Mouse (Mus musculus): ENCODE results near the gene Vcam1. TPM values are rescaled to one million over a fixed set of nuclear protein-coding genes. Genes with fewer than 3 reads are reported as not detected.

The Vcam1 gene
- polyA plus RNA-seq, 1 experiment from 2014 or later, result 70.0 TPM

DNA sequence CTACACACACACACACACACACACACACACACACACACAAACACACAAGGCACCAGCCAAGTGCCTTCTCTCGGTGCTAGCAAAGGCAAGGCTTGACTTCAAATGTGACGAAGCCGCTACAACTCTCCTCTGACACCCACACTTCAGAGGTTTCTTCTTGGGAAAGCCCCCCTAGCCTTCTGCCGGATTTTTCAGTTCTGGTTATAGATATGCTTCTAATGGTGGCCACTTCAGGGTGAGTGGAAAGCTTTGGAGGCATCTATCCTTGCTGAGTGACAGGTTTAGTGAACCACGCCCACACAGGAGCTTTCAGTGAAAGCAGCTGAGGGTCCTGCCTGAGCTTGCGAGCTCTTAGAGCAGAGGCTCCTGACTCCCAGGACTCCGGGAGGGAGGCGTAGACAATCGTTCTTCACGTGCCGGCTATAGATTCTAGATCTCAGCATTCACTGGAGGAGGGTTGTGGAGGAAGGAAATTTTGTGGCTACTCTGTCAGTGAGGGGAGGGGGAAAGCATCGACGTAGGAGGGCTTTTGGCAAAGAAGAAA is 28.0 kb upstream of the Vcam1 start:
- ATAC-seq (ENCODE audit: insufficient number of reproducible peaks, insufficient read depth, low FRiP score, low read depth), result no peak
- Histone ChIP-seq H3K9me3 (ENCODE audit: control insufficient read depth, low read depth, low read length) (no peaks in the 10 kb centered on the region), H3K4me2 (replicated peaks; ENCODE audit: low read depth, low read length) (no peak overlapping the region), H3K4me3 (ENCODE audit: low read depth, low read length) (no peak overlapping the region), H3K36me3 (ENCODE audit: control insufficient read depth, insufficient read depth, low read length) (no peaks in the 10 kb centered on the region), H3K9ac (replicated peaks; ENCODE audit: low read depth, low read length) (no peak overlapping the region), H3K27ac (ENCODE audit: low read length) (no peak overlapping the region), H3K4me1 (ENCODE audit: control insufficient read depth, insufficient read depth, low read length) (no peaks in the 10 kb centered on the region), H3K27me3 (ENCODE audit: control insufficient read depth, insufficient read depth, low read length) (no peaks in the 10 kb centered on the region)
- 50% methylated on average over 13 of the region's 13 CpGs for WGBS

DNA sequence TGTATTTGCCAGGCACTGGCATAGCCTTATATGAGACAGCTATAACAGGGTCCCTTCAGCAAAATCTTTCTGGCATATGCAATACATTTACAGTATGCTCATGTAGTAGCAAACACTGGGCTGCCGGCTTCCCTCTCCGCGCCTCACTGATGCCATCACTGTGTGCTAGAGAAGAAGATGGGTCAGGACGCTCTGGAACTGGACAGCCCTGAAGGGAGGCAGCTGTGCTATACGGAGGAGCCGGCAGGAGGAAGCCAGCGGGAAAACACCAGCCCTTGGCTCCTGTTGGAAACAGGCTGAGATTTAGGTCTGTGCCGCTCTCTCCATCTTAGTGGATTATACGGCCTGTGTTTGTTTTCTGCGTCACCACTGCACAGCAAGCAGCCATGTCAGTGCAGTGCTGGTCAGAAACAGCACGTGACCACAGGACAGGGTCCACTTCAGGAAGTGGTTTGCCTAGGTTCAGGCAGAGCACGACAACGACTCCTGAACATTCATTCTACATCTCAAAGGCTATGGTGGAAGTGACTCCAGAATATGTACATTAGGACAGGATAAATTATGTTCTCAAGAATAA is 20.7 kb upstream of the Vcam1 start:
- WGBS, result 62% methylated on average over 13 of the region's 13 CpGs
- no peak for ATAC-seq (ENCODE audit: insufficient number of reproducible peaks, insufficient read depth, low FRiP score, low read depth)
- H3K9me3 ChIP-seq (ENCODE audit: control insufficient read depth, low read depth, low read length), result no peaks in the 10 kb centered on the region

DNA sequence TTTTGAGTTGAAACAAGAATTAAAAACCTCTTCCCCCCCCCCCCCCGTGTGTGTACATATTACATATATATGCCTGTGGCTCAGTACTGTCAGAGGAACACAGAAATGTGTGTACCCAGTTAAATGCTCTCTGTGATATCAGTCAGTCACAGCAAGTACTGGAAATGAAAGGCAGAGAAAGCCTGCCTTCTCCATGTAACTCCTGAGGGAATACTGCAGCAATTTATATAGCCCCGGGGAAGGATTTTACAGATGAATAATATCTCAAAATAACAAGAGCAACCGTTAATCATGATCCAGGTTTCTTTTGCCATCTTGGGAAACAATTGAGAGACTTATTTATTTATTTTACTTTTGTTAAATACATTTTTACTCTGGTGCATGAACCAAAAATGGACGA is 19.6 kb upstream of the Vcam1 start:
- 49% methylated on average over 4 of the region's 4 CpGs for WGBS
- no peaks in the 10 kb centered on the region for H3K36me3 ChIP-seq (ENCODE audit: control insufficient read depth, insufficient read depth, low read length)

More for the DNA sequence above, 20.7 kb upstream of the Vcam1 start:
- Histone ChIP-seq H3K9ac (replicated peaks; ENCODE audit: low read depth, low read length) (no peak overlapping the region), H3K4me1 (ENCODE audit: control insufficient read depth, insufficient read depth, low read length) (peaks cover 3% of the 10 kb centered on the region; the same call in 1 of the 2 replicates), H3K4me3 (ENCODE audit: low read depth, low read length) (no peak overlapping the region), H3K27ac (ENCODE audit: low read length) (peak overlapping the region; percentile 36), H3K36me3 (ENCODE audit: control insufficient read depth, insufficient read depth, low read length) (no peaks in the 10 kb centered on the region), H3K4me2 (replicated peaks; ENCODE audit: low read depth, low read length) (no peak overlapping the region), H3K27me3 (ENCODE audit: control insufficient read depth, insufficient read depth, low read length) (no peaks in the 10 kb centered on the region)

DNA sequence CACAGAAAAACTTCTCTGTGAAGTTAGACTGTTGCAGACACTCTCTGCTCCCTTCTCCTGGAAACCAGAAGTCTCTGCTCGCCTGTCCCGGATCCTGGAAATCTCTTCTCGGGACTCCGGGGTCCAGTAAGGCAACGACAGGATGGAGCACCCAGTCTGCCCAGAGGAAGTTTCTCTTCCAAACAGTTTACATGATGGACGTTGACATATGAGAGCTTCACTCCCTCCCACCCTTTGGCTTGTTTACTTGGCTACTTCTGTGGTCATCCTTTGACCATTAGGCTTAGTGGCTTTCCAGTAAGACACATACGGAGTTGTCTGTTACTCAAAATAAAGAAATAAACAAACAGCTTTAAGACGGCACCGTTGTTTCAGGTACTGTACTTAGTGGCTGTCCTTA is 19.2 kb upstream of the Vcam1 start:
- Histone ChIP-seq H3K27me3 (ENCODE audit: control insufficient read depth, insufficient read depth, low read length) (no peaks in the 10 kb centered on the region), H3K9me3 (ENCODE audit: control insufficient read depth, low read depth, low read length) (no peaks in the 10 kb centered on the region), H3K36me3 (ENCODE audit: control insufficient read depth, insufficient read depth, low read length) (no peaks in the 10 kb centered on the region), H3K9ac (replicated peaks; ENCODE audit: low read depth, low read length) (no peak overlapping the region), H3K4me3 (ENCODE audit: low read depth, low read length) (no peak overlapping the region), H3K27ac (ENCODE audit: low read length) (no peak overlapping the region), H3K4me1 (ENCODE audit: control insufficient read depth, insufficient read depth, low read length) (peaks cover 3% of the 10 kb centered on the region; the same call in 1 of the 2 replicates), H3K4me2 (replicated peaks; ENCODE audit: low read depth, low read length) (no peak overlapping the region)
- no peak for ATAC-seq (ENCODE audit: insufficient number of reproducible peaks, insufficient read depth, low FRiP score, low read depth)
- 22% methylated on average over 9 of the region's 9 CpGs for WGBS

More for the DNA sequence above, 19.6 kb upstream of the Vcam1 start:
- Histone ChIP-seq H3K9ac (replicated peaks; ENCODE audit: low read depth, low read length) (no peak overlapping the region), H3K4me2 (replicated peaks; ENCODE audit: low read depth, low read length) (no peak overlapping the region), H3K27me3 (ENCODE audit: control insufficient read depth, insufficient read depth, low read length) (no peaks in the 10 kb centered on the region), H3K4me3 (ENCODE audit: low read depth, low read length) (no peak overlapping the region), H3K27ac (ENCODE audit: low read length) (no peak overlapping the region), H3K9me3 (ENCODE audit: control insufficient read depth, low read depth, low read length) (no peaks in the 10 kb centered on the region), H3K4me1 (ENCODE audit: control insufficient read depth, insufficient read depth, low read length) (peaks cover 3% of the 10 kb centered on the region; the same call in 1 of the 2 replicates)
- no peak for ATAC-seq (ENCODE audit: insufficient number of reproducible peaks, insufficient read depth, low FRiP score, low read depth)

DNA sequence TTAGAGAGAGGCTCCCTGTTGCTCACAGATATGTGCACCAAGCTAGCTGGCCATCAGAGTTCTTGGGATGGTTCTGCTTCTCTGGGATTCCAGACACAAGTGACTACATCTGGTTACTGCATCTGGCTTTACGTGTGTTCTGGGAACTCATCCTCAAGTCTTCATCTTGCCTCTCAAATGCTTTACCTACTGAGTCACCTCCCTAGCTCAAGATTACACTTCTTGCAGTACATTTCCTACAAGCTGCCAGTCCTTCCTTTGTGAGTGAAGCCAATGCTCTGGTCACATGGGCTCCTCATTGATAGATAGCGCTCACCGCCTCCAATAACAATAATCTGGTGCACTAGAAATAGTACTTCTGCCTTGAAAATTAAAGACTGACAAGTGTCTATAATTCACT is 11.7 kb upstream of the Vcam1 start:
- 91% methylated on average over 3 of the region's 3 CpGs for WGBS
- no peak overlapping the region for H3K27ac ChIP-seq (ENCODE audit: low read length)
- no peaks in the 10 kb centered on the region for H3K4me1 ChIP-seq (ENCODE audit: control insufficient read depth, insufficient read depth, low read length)
- H3K27me3 ChIP-seq (ENCODE audit: control insufficient read depth, insufficient read depth, low read length), result no peaks in the 10 kb centered on the region
- H3K4me2 ChIP-seq (replicated peaks; ENCODE audit: low read depth, low read length), result no peak overlapping the region
- H3K9ac ChIP-seq (replicated peaks; ENCODE audit: low read depth, low read length), result no peak overlapping the region
- no peak overlapping the region for H3K4me3 ChIP-seq (ENCODE audit: low read depth, low read length)
- ATAC-seq (ENCODE audit: insufficient number of reproducible peaks, insufficient read depth, low FRiP score, low read depth), result no peak
- H3K9me3 ChIP-seq (ENCODE audit: control insufficient read depth, low read depth, low read length), result no peaks in the 10 kb centered on the region
- no peaks in the 10 kb centered on the region for H3K36me3 ChIP-seq (ENCODE audit: control insufficient read depth, insufficient read depth, low read length)

DNA sequence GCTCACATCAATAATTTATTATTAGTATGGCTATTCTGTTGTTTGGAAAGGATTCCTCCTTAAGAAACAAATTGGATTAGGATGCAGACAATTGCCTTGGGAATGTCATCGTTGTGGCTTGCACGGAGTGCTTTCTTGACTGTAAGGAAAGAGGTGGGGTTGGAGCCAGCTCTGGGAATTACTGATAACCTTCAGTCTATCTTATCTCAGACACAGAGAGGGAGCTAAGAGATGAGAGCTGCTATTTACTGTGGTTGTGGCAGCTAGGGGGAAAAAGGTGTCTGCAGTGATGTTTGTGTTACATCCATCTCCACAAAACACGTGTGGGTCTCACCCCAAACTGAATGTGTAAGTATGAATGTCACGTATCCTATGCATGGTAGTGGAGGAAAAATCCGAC is 9.5 kb upstream of the Vcam1 start:
- no peaks in the 10 kb centered on the region for H3K27me3 ChIP-seq (ENCODE audit: control insufficient read depth, insufficient read depth, low read length)
- no peaks in the 10 kb centered on the region for H3K4me1 ChIP-seq (ENCODE audit: control insufficient read depth, insufficient read depth, low read length)
- no peak overlapping the region for H3K4me3 ChIP-seq (ENCODE audit: low read depth, low read length)
- H3K9me3 ChIP-seq (ENCODE audit: control insufficient read depth, low read depth, low read length), result no peaks in the 10 kb centered on the region
- H3K27ac ChIP-seq (ENCODE audit: low read length), result no peak overlapping the region
- 59% methylated on average over 5 of the region's 5 CpGs for whole genome bisulfite sequencing
- no peaks in the 10 kb centered on the region for H3K36me3 ChIP-seq (ENCODE audit: control insufficient read depth, insufficient read depth, low read length)
- no peak overlapping the region for H3K4me2 ChIP-seq (replicated peaks; ENCODE audit: low read depth, low read length)
- H3K9ac ChIP-seq (replicated peaks; ENCODE audit: low read depth, low read length), result no peak overlapping the region
- ATAC-seq (ENCODE audit: insufficient number of reproducible peaks, insufficient read depth, low FRiP score, low read depth), result no peak

DNA sequence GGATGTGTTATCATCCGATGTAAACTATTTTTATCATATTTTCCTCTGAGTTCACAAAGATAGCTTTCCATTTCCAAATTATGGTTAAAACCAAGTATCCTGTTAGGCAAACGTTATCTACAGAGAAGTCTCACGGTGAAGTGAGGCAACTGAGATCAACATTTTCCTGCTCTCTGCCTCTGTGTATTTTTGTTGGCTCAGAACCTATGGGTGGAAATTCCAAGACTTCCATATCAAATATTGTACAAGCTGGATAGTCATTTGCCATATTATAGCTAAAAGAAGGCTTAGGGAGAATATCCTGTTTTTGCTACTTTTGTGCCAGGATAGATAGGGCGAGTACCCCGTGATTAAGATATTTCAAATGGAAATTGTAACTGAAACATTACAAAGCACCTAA is 8.6 kb upstream of the Vcam1 start:
- Histone ChIP-seq H3K4me3 (ENCODE audit: low read depth, low read length) (no peak overlapping the region), H3K27ac (ENCODE audit: low read length) (no peak overlapping the region), H3K4me2 (replicated peaks; ENCODE audit: low read depth, low read length) (no peak overlapping the region), H3K36me3 (ENCODE audit: control insufficient read depth, insufficient read depth, low read length) (no peaks in the 10 kb centered on the region), H3K9ac (replicated peaks; ENCODE audit: low read depth, low read length) (no peak overlapping the region), H3K4me1 (ENCODE audit: control insufficient read depth, insufficient read depth, low read length) (no peaks in the 10 kb centered on the region), H3K27me3 (ENCODE audit: control insufficient read depth, insufficient read depth, low read length) (no peaks in the 10 kb centered on the region), H3K9me3 (ENCODE audit: control insufficient read depth, low read depth, low read length) (no peaks in the 10 kb centered on the region)
- WGBS, result 78% methylated on average over 5 of the region's 5 CpGs
- no peak for ATAC-seq (ENCODE audit: insufficient number of reproducible peaks, insufficient read depth, low FRiP score, low read depth)

DNA sequence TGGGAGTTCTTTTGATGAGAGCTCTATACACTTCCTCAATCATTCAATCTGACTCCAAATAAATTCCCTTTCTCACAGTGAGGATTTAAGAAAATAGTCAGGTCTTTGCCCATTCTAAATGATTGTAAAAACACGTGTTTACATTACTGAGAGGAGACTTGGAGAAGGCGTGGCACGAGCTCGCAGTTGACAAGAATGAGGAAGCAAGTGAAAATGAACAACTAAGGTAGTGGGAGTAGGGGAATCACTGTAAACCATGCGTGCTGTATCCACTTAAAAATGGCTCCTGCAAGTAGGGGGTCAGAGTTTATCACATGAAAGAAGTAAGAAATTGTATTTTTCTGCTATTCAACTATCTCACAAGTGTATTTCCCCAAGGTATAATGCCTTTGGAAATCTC is 3.9 kb upstream of the Vcam1 start:
- Histone ChIP-seq H3K36me3 (ENCODE audit: control insufficient read depth, insufficient read depth, low read length) (no peaks in the 10 kb centered on the region), H3K9me3 (ENCODE audit: control insufficient read depth, low read depth, low read length) (no peaks in the 10 kb centered on the region), H3K9ac (replicated peaks; ENCODE audit: low read depth, low read length) (no peak overlapping the region), H3K4me3 (ENCODE audit: low read depth, low read length) (no peak overlapping the region), H3K4me1 (ENCODE audit: control insufficient read depth, insufficient read depth, low read length) (no peaks in the 10 kb centered on the region), H3K27me3 (ENCODE audit: control insufficient read depth, insufficient read depth, low read length) (no peaks in the 10 kb centered on the region), H3K27ac (ENCODE audit: low read length) (no peak overlapping the region), H3K4me2 (replicated peaks; ENCODE audit: low read depth, low read length) (no peak overlapping the region)
- 44% methylated on average over 5 of the region's 5 CpGs for WGBS
- no peak for ATAC-seq (ENCODE audit: insufficient number of reproducible peaks, insufficient read depth, low FRiP score, low read depth)

DNA sequence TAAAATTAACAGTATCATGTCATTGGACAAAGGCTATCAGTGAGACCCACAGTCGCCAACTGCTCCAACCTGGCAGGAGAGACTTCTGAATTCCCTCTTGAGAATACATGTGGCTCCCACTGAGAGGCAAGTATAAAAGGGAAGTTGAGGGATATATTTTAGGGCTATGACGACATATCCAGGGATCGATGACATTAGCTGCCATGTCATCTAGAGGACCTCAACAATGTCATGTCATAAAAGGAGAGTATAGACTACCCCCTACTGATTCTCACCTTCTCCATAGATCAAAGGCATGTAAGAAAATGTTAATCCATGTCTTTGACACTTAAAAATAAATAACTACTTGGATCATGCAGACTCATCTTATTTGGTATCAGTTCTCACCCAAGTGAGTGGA is 1.2 kb upstream of the Vcam1 start:
- ATAC-seq (ENCODE audit: insufficient number of reproducible peaks, insufficient read depth, low FRiP score, low read depth), result no peak
- H3K27me3 ChIP-seq (ENCODE audit: control insufficient read depth, insufficient read depth, low read length), result no peaks in the 10 kb centered on the region

More for the DNA sequence above, 1.2 kb upstream of the Vcam1 start:
- Histone ChIP-seq H3K36me3 (ENCODE audit: control insufficient read depth, insufficient read depth, low read length) (no peaks in the 10 kb centered on the region), H3K4me3 (ENCODE audit: low read depth, low read length) (no peak overlapping the region), H3K9ac (replicated peaks; ENCODE audit: low read depth, low read length) (no peak overlapping the region), H3K4me2 (replicated peaks; ENCODE audit: low read depth, low read length) (no peak overlapping the region), H3K9me3 (ENCODE audit: control insufficient read depth, low read depth, low read length) (no peaks in the 10 kb centered on the region), H3K4me1 (ENCODE audit: control insufficient read depth, insufficient read depth, low read length) (0 out of 2 replicates have a peak, but pooled peaks cover 3% of the 10 kb centered on the region), H3K27ac (ENCODE audit: low read length) (no peak overlapping the region)
- 86% methylated on average over 3 of the region's 3 CpGs for WGBS
